Mouse (Mus musculus): ENCODE results near the gene Galk1.

Gene Galk1

DNA sequence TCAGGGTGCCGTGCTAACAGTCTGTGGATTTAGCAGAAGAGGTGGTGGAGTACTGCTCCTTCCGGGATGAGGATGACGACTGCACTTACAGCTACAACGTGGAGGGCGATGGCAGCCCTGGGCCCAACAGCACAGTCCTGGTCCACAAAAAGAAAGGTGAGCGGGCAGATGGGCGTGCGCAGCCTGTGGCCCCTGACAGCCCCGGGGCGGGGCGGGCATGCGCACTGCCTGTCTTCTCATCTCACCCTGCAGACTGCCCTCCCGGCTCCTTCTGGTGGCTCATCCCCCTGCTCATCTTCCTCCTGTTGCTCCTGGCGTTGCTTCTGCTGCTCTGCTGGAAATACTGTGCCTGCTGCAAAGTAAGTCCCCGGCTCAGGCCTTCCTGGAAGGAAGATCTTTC is 22.8 kb downstream of the Galk1 start:
- CTCF ChIA-PET: no interaction called here

DNA sequence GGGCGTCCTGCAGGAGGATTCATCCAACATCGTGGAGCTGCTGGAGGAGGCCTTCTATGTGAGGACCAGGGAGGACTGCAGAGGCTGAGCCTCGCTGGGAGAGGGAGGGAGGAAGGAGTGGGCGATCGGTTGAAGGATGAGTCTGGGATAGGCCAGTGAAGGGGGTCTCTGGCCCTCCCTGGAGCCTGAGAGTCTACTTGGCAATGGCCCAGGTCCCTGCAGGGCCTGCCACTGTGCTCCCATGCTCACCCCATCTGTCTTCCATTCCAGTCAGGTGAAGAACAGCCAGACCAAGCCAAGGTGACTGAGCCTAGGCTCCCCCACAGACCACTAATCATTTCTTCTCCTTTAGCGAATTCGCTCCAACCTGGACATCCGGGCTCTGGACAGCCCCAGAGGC is 29.2 kb downstream of the Galk1 start:
- CTCF ChIA-PET: interaction anchor here (0.6 kb wide), 1 partner anchor 511 kb away, joined by 3 read pairs; no protein-coding TSS in a partner anchor

DNA sequence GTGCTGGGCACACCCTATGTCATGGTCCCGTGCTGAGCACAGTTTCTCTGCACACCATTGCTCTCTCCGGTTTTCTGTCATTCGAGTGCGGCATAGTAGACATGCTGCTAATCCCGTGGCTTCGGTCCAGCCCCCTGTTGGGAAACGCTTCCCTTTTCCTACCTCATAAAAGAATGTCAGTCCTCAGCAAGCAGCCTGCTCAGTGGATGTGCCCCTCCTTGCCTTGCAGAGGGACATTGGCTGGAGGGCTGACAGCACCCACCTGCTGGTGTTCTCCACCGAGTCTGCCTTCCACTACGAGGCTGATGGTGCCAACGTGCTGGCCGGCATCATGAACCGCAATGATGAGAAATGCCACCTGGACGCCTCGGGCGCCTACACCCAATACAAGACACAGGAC is 30.0 kb downstream of the Galk1 start:
- CTCF ChIA-PET: no interaction called here

DNA sequence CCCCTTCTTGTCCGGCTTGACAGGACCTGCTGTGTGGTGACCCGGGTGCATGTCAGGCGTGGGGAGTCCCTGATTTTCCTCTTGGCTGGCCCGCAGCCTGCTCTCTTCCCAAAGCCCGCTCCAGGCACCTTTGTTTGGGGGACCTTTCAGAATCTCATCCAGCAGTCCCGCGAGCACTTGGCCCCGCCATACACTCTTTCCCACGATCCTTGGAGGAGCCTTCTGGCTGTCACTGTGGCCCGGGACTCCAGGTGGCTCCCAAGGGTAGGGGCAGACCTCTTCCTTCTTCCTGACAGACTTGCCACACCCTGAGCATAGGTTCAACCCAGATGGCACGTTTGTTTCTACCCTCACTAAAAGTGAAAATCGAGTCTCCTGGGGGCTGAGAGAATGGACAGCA is 37.0 kb downstream of the Galk1 start:
- CTCF ChIA-PET: no interaction called here

DNA sequence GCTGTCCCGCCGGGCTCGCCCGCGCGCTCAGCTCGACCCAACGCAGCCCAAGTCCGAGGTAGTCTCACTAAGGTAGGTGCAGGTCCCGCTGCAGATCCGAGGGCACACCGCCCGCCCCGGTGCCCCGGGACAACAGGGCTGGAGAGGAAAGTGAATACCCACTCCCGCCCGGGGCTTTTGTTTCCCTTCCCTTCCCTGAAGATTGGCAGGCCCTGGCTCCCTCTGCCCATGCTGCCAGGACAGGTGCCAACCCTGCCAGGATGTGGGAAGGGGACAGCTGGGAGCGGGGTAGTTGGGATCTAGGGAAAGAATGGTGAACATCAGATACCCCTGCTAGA is 37.5 kb downstream of the Galk1 start:
- CTCF ChIA-PET: no interaction called here

DNA sequence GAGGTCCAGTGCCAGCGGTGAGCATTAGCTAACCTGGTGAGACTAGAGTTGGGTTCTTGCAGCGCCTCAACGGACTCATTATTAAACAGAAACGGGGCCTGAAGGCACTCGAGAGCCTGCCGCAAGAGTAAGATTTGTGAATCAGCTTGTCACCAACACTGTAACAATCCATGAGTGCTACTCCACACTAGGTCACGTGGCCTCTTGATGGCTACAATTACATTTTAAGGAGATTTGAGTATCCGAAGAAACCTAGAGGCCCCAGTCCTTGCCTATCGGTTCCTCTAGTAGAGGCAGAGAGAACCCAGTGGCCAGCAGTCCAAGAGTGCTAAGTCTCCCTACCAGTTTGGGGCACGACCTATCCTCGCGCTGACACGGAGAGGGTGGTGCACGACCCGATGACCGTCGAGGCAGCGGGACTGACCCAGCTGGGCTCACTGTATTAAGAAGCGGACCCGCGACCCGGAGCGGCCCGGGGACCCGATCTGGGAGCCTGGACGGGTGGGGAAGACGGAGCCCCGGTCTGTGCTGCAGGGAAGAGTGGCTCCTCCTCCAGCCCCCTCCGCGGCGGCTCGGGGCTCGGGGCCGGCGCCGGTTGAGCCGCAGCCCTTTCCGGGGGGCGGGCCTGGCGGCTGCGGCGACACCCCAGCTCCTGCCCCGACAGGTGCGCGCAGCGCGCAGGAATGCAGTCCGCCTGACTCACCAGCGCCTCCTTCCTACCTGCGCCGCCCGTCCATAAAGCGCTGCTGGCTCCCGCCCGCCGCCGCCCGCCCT is 38.0 kb downstream of the Galk1 start, which contains the start of gene Itgb4:
Itgb4 (plus strand) TSS at position 401 of the 774 bp plus-strand sequence.
- CTCF ChIA-PET: no interaction called here

DNA sequence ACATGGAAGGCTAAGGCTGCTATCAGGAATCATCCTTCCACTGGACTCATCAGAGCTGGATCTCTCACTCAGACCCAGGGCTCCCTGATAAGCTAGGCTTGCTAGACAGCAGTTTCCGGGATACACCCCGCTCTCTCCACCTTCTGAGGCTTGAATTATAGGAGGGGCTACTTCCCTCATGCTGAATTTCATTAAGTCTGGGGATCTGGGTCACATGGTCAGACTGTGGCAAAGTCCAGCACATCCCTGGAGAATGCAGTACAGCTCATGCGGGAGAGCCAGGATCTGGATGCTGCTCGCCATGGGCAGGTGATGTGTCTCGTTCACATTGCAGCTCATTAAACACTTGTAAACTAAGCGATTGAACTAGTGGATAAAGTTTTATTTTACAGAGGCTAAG is 41.5 kb downstream of the Galk1 start:
- CTCF ChIA-PET: interaction anchor here (0.5 kb wide), 1 partner anchor 608 kb away, joined by 3 read pairs; no protein-coding TSS in a partner anchor

DNA sequence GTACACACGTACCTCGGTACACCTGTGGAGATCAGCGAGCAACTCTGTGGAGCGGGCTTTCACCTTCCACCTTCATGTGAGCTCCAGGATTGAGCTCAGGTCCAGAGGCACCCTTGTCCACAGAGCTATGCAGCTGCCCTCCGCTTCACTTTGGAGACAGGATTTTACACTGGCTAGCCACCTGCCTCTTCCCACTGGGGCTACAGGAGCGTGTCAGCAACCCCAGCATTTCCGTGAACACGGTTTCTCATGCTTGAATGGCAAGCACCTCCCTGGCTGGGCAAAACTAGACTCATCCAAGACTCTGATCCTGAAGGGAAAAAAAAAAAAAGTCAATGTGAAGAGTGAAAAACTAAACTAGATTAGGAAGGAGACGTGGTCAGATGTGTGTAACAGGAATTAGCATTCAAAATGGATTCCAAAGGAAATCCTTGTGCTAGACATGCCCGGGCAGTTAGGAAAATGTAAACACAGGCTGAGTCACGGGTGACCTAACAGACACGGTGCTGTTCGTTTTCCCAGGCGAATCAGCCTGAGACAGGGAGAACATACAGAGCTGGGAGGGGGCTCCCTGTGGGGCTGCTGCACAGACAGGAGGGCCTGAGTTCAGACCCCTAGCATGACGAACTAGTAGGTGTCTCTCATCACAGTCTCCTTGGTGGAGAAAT is 42.4 kb downstream of the Galk1 start:
- CTCF ChIA-PET: interaction anchor here (0.5 kb wide), 2 partner anchors 40 to 609 kb away, joined by 3 read pairs; no protein-coding TSS in a partner anchor

DNA sequence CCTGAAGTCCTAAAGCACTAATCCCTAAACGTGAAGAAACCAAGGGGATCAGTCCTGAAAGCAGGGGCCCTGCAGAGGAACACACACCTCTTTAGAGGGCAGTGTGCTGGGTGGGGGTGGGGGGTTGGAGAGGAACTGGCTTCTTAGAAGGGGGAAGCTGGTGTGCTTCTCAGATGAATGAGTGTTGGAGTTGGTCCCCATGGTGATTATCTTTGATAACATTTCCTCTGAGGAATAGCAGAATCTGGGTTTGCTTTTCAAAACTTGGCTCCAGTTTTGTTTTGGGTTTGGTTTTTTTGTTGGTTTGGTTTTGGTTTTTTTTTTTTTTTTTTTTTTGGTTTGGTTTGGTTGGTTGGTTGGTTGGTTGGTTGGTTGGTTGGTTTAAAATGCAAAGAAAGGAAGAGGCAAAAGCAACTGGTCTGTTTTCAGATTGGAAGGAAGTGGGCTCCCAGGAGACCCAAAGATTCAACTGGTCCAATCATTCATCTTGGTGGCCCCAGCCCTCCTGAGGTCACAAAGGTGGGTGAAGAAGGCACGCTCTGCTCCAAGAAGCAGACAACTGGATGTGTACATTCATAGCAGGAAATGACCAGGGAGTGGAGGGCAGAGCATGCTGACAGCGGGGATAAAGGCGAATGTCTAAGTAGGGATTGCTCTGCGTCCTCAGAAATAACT is 43.7 kb downstream of the Galk1 start:
- CTCF ChIA-PET: no interaction called here

DNA sequence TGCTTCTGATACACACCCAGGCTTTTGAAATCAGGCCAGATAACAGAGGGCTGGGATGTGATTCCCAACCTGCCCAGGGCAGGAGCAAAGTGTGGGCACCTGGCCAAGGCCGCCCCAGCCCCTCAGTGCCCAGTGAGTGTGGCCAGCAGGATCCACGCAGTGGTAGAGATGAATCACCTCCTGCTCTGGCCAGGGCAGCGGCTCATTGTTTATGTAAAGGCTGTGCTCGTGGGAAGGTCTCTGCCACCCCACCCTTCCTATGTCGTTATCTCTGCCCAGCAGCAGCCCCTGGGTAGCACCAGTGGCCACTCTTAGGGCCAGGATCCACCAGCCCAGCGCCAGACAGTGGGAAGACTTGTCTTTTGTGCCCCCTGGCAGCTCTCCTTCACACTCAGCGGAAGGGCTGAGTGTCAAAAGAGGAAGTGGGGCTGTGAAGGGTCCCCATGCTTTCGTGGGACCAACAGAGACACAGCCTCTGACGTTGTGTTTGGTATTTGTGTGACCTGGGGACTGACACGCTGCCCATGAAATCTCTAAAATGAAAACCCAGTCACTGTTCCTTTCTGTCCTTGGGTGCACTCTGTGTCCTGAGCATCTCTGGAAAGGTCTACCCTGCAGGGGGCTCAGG is 47.4 kb downstream of the Galk1 start:
- CTCF ChIA-PET: no interaction called here

DNA sequence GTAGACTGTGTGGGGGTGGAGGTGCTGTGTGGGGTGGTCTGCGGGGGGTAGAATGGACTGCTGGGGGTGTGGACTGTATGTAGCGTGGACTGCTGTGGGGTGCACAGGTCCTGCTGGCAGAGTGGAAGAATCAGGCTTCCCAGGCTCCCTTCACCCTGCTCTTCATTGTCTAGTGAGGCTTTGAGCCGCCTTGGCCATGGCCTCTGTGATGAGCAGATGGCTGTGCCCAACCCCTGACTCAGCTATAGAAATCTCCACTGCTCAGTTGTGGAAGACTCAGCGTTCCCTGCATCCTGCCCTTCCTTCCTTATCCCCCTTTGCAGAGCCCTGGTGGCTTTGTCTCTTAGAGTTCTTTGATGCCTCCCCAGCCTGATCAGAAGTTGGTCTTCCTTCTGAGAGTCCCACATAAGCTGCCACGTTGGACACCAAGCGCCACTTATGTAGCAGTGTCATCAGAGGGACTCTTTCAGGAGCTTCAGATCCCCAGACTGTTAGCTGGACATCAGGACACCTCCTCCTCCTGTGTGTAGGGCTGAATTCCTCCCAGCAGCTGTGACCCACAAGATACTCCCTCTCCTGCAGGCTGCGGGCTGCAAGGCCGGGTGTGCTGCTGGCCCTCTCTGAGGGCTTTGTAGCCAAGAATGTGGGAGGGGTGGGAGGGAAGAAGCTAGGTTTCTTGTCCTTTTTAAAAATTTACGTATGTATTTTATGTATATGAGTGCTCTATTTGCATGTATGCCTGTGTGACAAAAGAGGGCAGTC is 49.7 kb downstream of the Galk1 start:
- CTCF ChIA-PET: no interaction called here

DNA sequence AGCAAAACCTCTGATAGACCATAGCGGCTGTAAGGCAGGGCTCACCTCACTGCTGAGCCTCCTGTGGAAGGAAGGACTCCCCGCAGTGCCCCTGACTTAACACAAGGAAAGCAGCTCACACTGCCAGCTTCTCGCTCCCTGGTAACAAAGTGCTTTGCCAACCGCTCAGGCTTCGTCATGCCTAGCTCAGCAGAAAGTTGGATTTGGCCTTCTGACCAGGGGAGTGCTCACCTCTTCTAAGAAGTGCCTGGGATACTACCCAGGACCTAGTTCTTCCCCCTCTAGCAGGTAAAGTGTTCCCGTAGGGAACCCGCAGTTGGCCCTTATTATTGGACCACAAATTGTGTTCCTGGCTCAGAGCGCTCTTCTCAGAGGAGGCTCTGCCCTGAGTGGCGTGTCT is 53.5 kb downstream of the Galk1 start:
- CTCF ChIA-PET: no interaction called here
